Mouse (Mus musculus): ENCODE measurements around the gene Rasal2.

GRCm38 (mm10) chr1:157346661-157347060 lies 65.7 kb downstream of the Rasal2 start:
- TF ChIP-seq POLR2A (IDR thresholded peaks at IDR 0.05; ENCODE audit: low read depth, low read length), result no peak
- TF ChIP-seq MXI1 (IDR thresholded peaks at IDR 0.05; ENCODE audit: low read depth, low read length), result no peak

Measured in CH12.LX (cell line).